Mouse (Mus musculus) yolk sac, embryonic 10.5 days (tissue): ENCODE measurements around the gene Trp53bp2.

ENCODE experiments used
- DNase-seq: peaks from one replicate; pipeline ENCODE4 v3.0.0-alpha.2; 2017; ENCODE audit warnings: low spot score

Gene Trp53bp2

GRCm38 (mm10) chr1:182408243-182408642 lies 729 bp upstream of the Trp53bp2 start:
- no peak for DNase-seq

GRCm38 (mm10) chr1:182409401-182410173 lies 615 bp downstream of the Trp53bp2 start:
- no peak for DNase-seq

DNA sequence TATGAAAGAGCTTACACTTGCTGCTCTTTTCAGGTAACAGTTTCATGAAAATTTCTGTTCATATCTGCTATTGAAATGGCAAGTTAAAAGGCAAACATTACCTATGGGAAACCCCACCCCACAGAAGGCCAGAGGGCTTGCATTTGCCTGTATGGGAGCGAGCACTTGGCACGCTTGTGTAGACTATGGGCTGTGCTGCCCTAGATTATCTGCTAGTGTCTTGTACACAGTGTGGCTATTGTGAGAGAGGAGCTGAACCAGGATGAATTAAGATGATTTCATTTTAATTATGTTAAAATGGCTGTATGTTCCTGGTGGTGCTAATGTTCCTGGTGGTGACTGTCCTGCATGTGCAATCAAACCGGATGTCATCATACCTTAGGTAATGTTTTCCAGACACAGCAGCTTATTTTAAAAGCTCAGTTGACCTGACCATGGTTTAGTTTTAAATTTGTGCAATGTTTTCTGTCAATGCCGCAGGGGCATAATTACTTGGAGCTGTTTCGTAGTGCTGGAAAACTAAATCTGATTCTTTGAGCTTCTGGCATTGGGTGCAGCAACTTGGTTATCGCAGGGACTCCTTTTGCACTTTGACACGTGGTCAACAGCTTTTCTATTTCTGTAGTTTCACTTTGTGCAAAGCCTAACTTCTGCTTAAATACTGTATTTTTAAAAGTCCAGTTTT lies 3.8 kb downstream of the Trp53bp2 start:
- no peak for DNase-seq

GRCm38 (mm10) chr1:182419481-182419880 lies 10.5 kb downstream of the Trp53bp2 start:
- no peak for DNase-seq

DNA sequence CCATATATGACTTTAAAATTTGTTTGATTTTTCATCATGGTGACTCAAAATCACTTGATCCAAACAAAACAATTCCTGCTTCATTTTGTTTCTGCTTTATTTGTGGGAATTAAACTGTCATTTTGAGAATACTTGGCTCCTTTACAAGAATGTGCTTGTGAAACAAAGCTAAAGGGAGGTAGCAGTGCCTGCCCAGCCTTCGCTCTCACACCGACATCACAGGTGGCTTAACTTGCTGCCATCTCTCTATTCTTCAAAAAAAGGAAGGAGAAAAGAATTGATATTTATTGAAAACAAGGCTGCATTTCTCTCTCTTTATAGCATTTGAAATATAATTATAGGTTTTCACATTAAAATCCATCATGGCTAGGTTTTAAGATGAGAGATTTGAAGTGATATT lies 15.3 kb downstream of the Trp53bp2 start:
- DNase-seq = no peak

GRCm38 (mm10) chr1:182425176-182425575 lies 16.2 kb downstream of the Trp53bp2 start:
- DNase-seq = no peak

DNA sequence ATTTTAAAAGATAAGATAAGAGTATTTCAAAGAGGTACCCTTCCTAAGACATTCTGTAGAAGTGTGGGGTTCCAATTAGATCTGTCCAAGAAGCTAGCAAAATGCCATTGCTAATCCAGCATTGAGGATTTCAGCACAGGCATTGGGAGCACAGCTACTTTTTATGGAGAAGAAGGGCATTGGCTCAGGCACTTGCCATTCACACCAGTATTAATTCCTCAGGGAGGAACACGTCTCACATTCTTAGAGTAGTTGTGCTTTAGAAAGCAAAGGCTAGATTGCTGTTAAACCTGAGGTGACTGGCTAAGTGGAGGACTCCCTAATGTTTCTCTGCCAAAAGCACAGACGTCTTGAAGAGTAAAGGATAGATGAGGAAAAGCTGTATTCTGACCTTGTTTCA lies 17.5 kb downstream of the Trp53bp2 start:
- DNase-seq = no peak

DNA sequence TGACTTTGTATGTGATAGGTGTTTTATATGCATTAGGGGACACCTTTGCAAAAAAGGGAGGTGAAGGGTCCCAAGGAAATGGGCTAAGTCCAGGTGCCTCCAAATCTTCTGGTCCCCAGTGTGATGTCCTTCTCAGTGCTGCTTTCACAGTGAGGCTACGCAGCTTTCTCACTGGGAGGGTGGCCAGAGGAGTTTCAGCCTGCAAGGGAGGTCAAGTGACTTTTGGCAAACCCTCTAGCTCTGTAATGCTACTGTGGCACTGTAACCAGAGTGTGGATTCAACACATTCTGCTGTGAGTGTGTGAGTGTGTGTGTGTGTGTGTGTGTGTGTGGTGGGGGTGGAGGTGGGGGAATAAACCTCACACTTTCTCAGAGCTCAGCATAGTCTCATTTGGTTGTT lies 18.5 kb downstream of the Trp53bp2 start:
- DNase-seq = no peak

GRCm38 (mm10) chr1:182429826-182430225 lies 20.9 kb downstream of the Trp53bp2 start:
- DNase-seq = no peak

- no peak for DNase-seq
These were observed 21.7 kb downstream of the Trp53bp2 start for GRCm38 (mm10) chr1:182430676-182431075.

DNA sequence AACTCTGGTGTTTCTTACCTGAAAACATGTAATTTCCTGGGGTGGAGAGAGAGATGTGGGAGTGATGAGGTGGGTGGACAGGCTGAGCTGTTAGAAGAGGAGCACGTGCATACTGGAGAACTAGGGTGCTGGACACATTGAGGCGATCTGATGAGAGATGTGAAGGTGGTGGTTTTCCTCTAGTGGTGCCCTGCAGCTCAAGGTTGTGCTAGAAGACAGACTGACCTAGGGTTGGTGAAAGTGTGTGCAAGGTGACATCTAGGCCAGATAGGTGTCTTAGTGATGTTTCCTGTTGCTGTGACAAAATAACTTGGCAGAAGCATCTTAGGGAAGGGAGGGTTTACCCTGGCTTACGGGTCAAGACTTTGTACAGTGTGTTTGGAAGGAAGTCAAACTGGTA lies 23.1 kb downstream of the Trp53bp2 start:
- DNase-seq = no peak

- DNase-seq = no peak
These were observed 27.8 kb downstream of the Trp53bp2 start for GRCm38 (mm10) chr1:182436746-182437145.

DNA sequence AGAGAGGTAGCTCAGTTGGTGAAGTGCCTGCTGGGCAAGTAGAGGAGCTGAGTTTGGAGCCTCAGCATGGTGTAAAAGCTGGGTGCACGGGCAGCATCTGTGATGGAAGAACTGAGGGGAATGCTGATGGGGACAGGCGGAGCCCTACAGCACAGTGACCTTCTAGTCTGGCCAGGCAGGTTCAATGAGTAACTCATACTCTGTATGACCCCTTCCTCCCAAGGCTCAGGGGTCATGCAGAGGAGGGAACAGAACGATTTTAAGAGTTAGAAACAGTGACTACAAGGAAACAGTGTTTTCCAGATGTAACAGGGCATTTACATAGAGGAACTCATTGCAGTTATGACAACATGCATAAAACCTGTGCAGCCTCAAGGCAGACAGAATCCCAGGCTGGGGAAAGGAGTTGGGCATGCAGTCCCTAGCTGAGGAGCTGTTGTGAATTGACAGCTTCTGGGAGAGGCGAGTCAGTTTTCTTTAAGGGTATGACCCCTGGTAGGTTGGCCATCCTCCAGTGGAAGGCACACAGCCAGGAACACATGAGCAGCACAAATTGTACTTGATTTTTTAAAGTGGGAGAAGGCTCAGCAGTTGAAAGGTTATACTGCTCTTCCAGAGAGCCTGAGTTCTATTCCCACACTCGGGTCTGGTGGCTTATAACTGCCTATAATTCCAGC lies 30.7 kb downstream of the Trp53bp2 start:
- peak; percentile 64 for DNase-seq

DNA sequence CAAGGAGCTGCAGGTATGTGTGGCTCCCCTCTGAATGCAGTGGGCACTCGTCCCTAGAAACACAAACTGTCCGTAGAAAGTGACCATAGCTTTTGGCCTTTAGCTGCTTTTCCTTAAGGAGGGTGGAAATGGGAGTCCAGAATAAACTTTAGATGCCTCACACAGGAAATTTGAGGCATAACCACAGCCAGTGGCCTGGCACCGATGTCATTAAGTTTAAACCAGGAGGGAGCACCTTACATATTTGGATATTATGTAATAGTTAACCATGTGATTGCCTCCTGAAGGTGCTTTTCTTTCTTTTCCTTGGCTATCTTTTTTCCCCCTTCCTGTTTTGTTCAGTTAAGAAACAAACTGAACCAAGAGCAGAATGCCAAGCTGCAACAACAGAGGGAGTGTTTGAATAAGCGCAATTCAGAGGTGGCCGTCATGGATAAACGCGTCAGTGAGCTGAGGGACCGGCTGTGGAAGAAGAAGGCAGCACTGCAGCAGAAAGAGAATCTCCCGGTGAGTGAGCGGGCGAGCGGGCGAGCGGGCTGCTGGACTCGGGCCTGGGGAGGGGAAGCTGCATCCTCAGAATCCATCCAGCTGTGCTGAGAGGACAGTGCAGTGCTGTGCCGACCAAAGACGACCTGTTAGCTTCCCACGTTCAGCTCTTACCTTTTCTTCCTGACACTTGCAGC lies 33.0 kb downstream of the Trp53bp2 start:
- no peak for DNase-seq

GRCm38 (mm10) chr1:182444116-182444515 lies 35.1 kb downstream of the Trp53bp2 start:
- no peak for DNase-seq

GRCm38 (mm10) chr1:182448276-182449035 lies 39.5 kb downstream of the Trp53bp2 start:
- no peak for DNase-seq

GRCm38 (mm10) chr1:182452473-182452872 lies 43.5 kb downstream of the Trp53bp2 start:
- DNase-seq = no peak

GRCm38 (mm10) chr1:182455080-182455479 lies 46.1 kb downstream of the Trp53bp2 start:
- DNase-seq = no peak

DNA sequence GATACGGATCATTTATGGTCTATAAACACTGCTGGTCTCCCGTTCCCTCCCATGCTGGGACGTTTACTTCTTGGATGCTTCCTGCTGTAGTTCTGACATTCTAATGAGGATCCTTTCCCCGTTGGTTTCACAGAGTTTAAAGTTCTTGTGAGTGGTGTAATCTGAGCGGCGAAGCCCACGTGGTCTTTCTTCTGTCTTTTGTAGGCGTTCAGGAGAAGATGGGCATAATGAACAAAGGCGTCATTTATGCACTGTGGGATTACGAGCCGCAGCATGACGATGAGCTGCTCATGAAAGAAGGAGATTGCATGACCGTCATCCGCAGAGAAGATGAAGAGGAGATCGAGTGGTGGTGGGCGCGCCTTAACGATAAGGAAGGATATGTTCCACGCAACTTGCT lies 49.6 kb downstream of the Trp53bp2 start:
- DNase-seq = no peak

DNA sequence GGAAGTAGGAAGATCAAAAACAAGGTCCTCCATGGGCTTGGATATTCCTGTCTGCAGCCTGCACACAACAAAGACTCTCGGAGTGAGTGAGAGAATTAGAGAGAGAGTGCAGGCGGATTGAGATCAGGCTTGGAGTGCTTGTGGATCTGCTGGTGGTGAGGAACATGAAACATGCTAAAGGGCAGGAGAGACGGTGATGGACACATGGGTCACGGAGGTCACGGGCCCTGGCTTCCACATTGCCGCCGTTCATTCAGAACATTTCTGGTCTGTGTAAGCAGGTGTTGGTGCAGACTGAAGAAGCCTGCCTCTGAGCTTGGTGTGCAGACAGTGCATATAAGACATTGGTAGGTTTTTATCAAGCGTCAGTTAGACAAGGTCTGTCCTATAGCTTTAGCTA lies 50.5 kb downstream of the Trp53bp2 start:
- no peak for DNase-seq
